Mouse (Mus musculus) retina, postnatal 7 days (tissue): ENCODE measurements at regions not wholly inside any gene's neighbourhood (a gene's known extent, or its start where the extent isn't known, plus 50 kb on each side); places are given as distances from the start of the nearest gene placed in this dataset.

Experiments
- DNase-seq: peaks from one replicate; pipeline ENCODE4 v3.0.0-alpha.2; 2012; ENCODE audit warnings: low read depth, low spot score

DNA sequence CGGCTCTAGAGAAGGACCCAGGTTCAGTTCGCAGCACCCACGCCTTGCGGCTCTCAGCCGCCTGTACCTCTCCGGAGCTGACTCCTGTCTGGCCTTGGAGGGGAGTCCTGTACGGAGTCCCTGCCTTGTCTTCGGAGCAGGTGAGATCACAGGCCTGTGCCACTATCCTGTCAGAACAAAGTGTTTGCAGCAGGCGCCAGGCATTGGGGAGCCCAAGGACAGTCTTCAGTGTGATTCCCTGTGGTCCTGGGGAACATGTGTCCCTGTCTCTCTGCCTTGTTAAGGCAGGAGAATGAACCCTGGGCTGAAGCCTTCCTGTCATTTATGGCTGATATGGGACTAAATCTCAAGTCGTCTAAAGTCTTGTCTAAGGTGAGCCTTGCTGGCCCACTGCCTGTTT lies 176.5 kb downstream of the Vrk1 start:
- DNase-seq = no peak

- DNase-seq = no peak
These were observed 181.7 kb downstream of the Vrk1 start for GRCm38 (mm10) chr12:106191771-106192170.

- no peak for DNase-seq
These were observed 189.3 kb downstream of the Vrk1 start for GRCm38 (mm10) chr12:106199302-106199701.

- DNase-seq = no peak
These were observed 193.5 kb downstream of the Vrk1 start for GRCm38 (mm10) chr12:106203526-106203925.

- no peak for DNase-seq
These were observed 200.9 kb downstream of the Vrk1 start for GRCm38 (mm10) chr12:106210959-106211358.

DNA sequence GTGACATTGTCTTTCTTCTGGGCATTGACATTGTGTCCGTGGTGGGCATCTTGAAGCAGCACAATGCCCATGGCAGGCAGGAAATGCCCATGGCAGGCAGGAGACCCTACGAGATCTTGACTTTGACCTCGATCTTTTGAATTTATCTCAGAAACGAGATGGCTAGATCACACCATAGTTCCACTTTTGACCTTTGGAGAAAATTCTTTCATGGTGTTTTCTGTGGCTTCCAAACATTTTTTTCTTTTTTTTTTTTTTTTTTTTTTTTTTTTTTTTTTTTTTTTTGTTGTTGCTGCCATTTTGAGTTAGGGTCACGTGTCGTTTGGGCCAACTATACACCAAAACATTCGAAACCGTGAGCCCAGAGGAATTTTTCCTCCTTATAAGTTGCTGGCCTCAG lies 201.5 kb downstream of the Vrk1 start:
- no peak for DNase-seq

DNA sequence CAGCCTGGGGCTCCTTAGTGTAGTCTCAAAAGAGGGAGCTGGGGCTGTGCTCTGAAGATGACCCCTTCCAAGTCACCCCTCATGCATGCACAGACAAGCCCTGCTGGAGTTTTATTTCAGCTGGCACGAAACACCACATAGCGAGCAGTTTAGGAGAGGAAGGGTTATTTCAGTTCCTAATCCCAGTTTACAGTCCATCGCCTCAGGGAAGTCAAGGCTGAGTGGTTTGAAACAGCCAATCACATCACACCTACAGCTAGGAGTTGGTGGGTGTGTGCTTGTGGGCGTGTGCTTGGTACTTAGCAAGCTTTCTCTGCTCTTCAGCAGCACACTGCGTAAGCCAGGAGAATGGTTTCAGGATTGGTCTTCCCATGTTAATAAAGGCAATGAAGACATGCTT lies 202.4 kb downstream of the Vrk1 start:
- DNase-seq = no peak

- DNase-seq = no peak
These were observed 210.0 kb downstream of the Vrk1 start for GRCm38 (mm10) chr12:106220071-106220470.

DNA sequence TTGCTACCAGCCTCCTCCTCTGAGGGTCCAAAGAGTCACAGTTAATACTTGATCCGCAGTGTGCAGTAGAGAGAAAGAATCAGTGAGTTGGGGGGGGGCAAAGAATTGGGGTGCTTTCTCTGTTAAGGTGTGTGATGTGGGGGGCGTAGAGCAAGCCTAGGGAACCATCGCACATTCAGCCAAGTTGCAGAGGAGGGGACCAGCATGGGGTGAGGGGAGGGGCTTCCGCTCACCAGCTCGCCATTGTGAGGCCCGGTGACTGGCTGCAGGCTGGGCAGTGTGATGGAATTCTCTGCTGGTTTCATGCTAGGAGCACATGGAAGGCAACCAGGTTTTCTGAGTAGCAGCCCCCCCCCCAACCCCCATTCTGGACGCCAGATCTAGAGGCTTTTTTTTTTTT lies 216.2 kb downstream of the Vrk1 start:
- DNase-seq = no peak

DNA sequence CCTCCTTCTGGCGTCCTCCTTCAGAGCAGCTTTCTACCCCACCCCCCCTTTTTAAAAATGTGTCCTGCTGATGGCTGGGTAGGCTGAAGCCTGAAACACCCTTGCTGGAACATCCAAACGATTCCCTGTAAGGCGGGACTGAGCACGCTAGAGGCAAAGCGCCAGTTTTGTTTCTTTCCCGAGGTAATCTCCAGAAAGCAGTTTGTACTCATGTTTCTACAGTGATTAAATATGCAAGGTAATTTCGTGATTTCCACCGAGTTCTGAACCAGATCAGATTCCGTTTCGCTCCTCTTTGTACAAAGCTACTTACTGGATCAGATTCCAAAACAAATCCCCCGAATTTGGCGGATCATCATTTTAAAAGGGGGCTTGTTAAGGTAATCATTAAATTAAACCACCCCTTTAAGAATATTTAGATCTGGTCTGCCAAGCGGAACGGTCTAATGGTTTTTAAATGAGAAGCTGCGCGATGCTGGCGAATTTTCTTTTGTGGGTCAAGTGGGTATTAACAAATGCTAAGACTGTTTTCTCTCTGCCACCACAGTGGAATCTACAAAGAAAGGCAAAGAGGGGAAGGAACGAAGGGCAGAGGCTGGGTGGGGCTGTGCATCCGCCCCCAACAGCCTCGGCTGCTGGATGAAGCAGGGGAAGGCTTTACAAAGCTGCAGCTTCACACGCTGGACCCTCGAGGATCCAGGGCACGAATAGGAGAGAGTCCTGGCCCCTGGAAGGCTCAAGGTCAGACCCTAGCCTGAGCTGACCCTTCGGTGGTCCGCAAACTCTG lies 216.9 kb downstream of the Vrk1 start:
- DNase-seq = no peak

DNA sequence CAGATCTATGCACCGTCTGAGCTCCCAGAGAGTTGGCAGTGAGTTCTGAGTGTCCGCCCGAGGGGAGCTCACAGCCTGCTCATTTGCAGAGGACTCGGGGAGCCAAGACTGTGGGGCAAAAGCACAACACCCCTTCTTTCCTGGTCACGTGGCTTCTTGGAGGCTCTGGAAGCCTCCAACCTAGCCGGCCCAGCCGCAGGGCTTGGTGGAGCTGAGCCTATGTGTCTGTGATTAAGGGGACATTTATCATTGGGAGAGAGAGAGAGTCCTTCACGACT lies 217.5 kb downstream of the Vrk1 start:
- DNase-seq = no peak

- no peak for DNase-seq
These were observed 235.3 kb downstream of the Vrk1 start for GRCm38 (mm10) chr12:106245178-106245840.

DNA sequence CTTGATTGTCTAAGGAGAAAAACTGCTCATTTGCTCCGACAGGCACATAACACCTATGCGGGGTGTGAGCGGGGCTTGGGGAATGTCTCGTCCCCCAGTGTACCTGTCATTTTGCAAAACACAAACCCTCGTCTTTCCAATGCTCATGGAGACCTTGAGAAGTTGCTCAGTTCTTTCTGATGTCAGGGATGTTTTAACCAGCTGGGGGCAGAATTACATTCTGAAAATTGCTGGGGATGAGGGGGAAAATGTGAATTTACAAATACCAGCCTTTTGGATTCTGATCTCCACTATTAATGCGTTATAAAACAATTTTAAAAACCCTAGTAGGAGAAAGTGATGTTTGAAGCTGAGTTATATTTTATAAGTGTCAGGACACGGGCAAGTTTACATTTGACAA lies 263.6 kb downstream of the Vrk1 start:
- DNase-seq = no peak

- DNase-seq = no peak
These were observed 267.9 kb downstream of the Vrk1 start for GRCm38 (mm10) chr12:106277886-106278285.

DNA sequence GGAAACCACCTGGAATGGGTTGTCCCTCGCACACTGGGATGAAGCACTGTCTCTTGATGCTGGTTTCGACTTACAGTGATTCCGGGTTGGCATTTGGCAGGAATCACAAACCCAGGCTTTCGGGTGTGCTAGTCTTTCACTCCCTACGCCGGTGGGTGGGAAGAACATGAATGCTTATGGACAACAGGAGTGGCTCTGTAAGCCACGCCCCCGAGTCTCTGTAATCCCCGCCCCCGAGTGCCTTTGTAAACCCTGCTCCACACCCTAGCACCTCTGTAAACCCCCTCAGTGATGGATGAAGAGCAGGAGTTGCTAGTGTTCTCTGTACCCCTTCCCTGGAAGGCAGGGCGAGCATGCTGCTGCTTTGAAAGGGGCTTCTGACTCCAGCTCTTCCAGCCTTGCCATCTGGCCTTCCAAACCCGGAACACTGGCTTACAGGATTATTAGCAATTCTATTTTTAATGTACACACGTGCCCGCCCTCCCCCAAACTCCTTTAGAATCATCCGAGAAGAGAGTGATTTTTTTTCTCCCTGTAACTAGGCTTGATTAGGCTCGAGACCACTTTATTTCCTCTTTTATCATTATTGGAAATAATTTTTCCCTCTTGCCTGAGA lies 272.6 kb downstream of the Vrk1 start:
- no peak for DNase-seq

GRCm38 (mm10) chr12:106284814-106285213 lies 274.8 kb downstream of the Vrk1 start:
- DNase-seq = no peak

DNA sequence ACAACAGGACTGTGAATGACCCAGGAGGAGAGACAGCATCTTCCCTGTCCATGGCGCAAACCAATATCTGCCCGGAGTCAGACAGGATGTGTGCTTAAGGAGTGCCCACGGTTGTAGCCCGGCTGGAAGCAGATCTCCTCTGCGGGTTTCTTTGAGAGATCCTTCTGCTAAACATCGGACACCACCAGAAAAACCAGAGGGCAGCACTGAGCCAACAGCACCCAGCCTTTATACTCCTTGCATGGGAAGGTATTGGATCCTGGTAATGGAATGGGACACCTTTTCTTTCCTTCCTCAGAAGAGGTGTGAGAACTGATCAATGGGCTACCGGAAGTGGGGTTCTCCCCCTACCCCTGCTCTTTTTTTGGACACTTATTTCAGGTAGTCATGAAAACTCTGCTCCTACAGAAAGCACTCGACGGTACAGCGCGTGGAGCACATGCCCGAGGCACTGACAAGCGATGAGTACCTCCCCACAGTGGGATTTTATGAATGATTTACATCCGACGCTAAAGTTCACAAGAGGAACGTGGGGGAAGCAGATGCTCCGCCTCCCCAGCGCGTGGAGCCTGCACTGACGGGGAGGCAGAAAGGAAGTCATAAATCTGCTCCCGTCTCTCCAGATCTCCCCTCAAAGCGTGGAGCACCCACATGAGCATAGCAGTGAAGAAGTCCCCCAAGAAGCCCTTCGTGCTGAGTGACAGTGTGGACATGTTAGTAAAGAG lies 278.9 kb downstream of the Vrk1 start:
- DNase-seq = no peak

GRCm38 (mm10) chr12:106291476-106292046 lies 281.5 kb downstream of the Vrk1 start:
- DNase-seq = no peak

- DNase-seq = no peak
These were observed 283.1 kb downstream of the Vrk1 start for GRCm38 (mm10) chr12:106293117-106293516.

DNA sequence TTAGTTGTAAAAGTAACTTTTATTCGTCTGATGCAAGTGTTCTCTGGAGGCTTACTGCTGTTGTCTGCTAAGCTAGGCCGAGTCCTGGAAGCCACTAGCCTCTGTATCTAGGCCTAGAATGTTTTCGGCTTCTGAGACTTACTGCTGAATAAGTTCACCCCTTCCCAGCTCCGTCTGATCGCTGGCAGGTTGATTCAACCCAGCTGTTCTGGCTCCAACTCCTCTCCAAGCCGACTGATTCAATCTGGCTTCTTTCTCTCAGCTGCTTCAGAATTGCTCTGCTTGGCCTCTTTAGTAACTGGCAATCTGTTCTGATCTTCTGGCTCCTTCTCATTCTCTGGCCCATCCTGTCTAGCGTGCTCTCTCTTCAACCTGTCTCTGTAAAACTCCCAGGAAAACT lies 285.6 kb downstream of the Vrk1 start:
- DNase-seq = no peak

DNA sequence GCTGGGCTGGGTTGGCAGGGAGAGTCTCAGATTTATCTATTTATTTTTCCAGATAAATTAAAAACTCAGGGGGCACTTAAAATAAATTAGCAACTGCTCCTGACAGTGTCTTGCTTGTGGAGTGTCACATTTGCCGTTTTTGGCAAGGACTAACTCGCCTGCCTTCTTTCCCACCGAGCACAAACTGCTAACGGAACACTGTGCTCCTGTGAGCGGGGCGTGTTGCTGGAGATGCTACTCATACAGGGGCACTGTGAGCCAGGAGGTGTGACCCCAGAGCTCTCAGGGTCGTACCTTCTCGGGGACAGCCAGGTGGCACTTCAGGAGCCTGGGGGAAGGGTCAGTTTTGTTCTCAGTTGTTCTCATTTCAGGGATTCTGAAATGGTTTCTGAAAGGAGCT lies 292.6 kb downstream of the Vrk1 start:
- DNase-seq = no peak

DNA sequence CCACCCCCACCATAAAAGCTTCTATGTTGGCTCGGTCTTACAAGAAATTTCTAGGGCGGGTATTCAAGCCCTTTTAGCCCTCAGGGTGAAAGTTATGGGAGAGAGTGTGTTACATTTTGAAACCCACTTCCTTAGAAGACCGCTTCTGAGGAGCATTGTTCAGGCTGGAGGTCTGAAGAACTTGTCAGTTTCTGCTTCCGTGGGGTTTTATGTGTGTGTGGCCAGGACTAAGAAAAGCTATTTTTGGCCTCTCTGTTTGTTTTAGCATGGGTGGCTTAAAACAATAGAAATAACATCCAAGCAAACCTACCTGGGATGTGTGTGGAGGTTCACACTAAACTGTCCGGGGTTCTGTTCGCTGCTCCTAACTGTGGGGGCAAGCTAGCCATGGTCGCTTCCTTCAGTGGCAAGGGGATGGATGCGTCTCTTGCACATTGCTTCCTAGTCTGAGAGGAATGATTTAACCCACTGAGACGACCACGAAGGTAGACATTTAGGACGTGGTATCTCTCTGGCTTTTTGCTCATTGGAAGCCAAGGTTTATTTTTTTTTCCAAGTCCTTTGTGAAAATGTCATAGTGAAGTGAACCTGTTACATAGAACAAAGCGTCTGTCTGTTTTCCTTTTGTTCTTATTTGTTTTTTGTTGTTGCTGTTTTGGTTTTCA lies 298.4 kb downstream of the Vrk1 start:
- no peak for DNase-seq
